9 mouse cellular contexts compared by ENCODE assay signal in the genomic region with DNA sequence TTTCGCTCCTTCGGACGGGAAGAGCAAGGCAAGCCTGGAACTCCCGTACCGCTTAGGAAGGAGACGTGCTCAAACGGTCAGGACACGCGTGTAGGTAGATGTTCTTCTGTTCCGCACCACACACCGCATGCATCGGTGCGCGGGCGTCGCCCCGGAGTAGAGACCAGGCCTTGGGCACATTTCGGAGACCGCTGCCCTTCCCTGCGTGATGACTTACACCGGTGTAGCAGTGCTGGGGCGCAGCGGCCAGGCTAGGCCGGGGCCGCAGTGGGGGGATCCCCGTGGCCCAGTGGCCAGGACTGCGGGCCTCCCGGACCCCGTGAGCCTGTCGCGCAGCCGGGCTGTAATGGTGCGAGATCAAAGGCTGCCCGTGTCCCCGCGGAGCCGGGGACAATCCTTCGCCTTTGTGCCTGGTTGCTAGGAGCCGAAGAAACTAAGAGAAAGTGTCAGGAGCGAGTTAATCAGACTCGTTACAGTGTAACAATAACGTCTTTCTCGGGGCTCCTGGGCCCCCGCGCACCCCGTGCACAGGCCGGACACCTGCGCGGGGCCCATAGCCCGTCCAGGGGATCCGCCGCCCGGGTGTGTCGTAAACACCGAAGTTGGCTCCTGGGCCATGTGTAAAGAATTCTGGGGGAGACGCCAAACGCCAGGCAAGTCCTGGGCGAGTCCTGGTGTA. TPM values are rescaled to one million over a fixed set of nuclear protein-coding genes. Genes with fewer than 3 reads are reported as not detected.
A peak's percentile ranks its signal among the peaks of the same experiment; 100 is the strongest.
DNase-seq lines count a peak whose midpoint lies in the region; ATAC-seq lines count a peak whose summit lies in the region.
"Had no signal": no experiment of that assay in that cellular context is flagged by ENCODE, and none has a peak within 500 bp of the region (broad histone marks: within the 10 kb centered on the region; RNA-seq: fewer than 3 reads in every experiment).

No protein-coding gene starts in this region.

- H3K4me1 ChIP-seq in forebrain, embryonic 10.5 days, result peaks cover 65% of the 10 kb centered on the region
- peaks cover 8% of the 10 kb centered on the region for H3K4me1 ChIP-seq in intestine, embryonic 15.5 days (replicated peaks)
- peaks cover 4% of the 10 kb centered on the region; the same call in 1 of the 2 replicates for H3K4me1 ChIP-seq in liver, embryonic 12.5 days

- H3K9ac ChIP-seq in intestine, embryonic 15.5 days, result no peak overlapping the region; the same call in 1 of the 2 replicates
- no peak overlapping the region for H3K9ac ChIP-seq in liver, embryonic 12.5 days

- H3K27me3 ChIP-seq in forebrain, embryonic 10.5 days (ENCODE audit: poor library complexity, severe bottlenecking), result peaks cover 91% of the 10 kb centered on the region
- H3K27me3 ChIP-seq in intestine, embryonic 15.5 days (replicated peaks), result peaks cover 36% of the 10 kb centered on the region
- H3K27me3 ChIP-seq in liver, embryonic 12.5 days (replicated peaks), result peaks cover 71% of the 10 kb centered on the region

- no peaks in the 10 kb centered on the region for H3K9me3 ChIP-seq in forebrain, embryonic 10.5 days
- H3K9me3 ChIP-seq in intestine, embryonic 15.5 days, result no peaks in the 10 kb centered on the region
- H3K9me3 ChIP-seq in liver, embryonic 12.5 days (replicated peaks), result no peaks in the 10 kb centered on the region

- H3K4me2 ChIP-seq in intestine, embryonic 15.5 days (replicated peaks), result peak overlapping the region; percentile 69
- H3K4me2 ChIP-seq in liver, embryonic 12.5 days, result peak overlapping the region; percentile 63

- H3K4me3 ChIP-seq in forebrain, embryonic 10.5 days, result peak overlapping the region; percentile 60
- H3K4me3 ChIP-seq in intestine, embryonic 15.5 days (replicated peaks), result peak overlapping the region; percentile 30
- H3K4me3 ChIP-seq in liver, embryonic 12.5 days, result peak overlapping the region; percentile 35

- ATAC-seq in intestine, embryonic 15.5 days, result peak; percentile 56
- ATAC-seq in liver, embryonic 12.5 days, result no peak
- no peak for ATAC-seq in CD4-positive, CD25-positive, alpha-beta regulatory T cell, adult 4 months

- peak; percentile 28 for DNase-seq in cerebellum, adult 11 months
- no peak for DNase-seq in cerebellum, adult 9-10 months
- peak; percentile 15 for DNase-seq in adrenal gland, adult 2 months
- peak; percentile 79 for DNase-seq in forebrain, embryonic 10.5 days (ENCODE audit: extremely low spot score, low spot score)
- peak; percentile 36 for DNase-seq in right cerebral cortex, postnatal 25 days

- peak overlapping the region; percentile 93 for H3K27ac ChIP-seq in forebrain, embryonic 10.5 days
- H3K27ac ChIP-seq in intestine, embryonic 15.5 days, result no peak overlapping the region
- H3K27ac ChIP-seq in liver, embryonic 12.5 days, result no peak overlapping the region

- no peaks in the 10 kb centered on the region for H3K36me3 ChIP-seq in forebrain, embryonic 10.5 days (replicated peaks)
- H3K36me3 ChIP-seq in intestine, embryonic 15.5 days, result no peaks in the 10 kb centered on the region
- no peaks in the 10 kb centered on the region for H3K36me3 ChIP-seq in liver, embryonic 12.5 days

- under 1% methylated on average over 58 of the region's 58 CpGs for WGBS in forebrain, embryonic 10.5 days
- 1% methylated on average over 58 of the region's 58 CpGs for WGBS in intestine, embryonic 15.5 days
- WGBS in liver, embryonic 12.5 days (ENCODE audit: insufficient replicate concordance), result 4% methylated on average over 58 of the region's 58 CpGs

RNA-seq across cellular contexts. Expression of gene Gm5089, which starts 44.2 kb away (rescaled TPM):
- not detected for total RNA-seq in adrenal gland, adult 2 months (2021)
- polyA plus RNA-seq in adrenal gland, adult 2 months (2012; rRNA removed), result not detected in 2 replicates
- 1.0 and 1.9 TPM in 2 replicates for polyA plus RNA-seq in forebrain, embryonic 10.5 days (2016; fragmentation: Nextera tagmentation; extraction: Ambion mirVana)
- polyA plus RNA-seq in intestine, embryonic 15.5 days (2015; fragmentation: Nextera tagmentation; extraction: Ambion mirVana), result not detected in 2 replicates
- not detected in 2 replicates for polyA plus RNA-seq in liver, embryonic 12.5 days (2016; fragmentation: Nextera tagmentation; extraction: Ambion mirVana)
- polyA plus RNA-seq in CD4-positive, CD25-positive, alpha-beta regulatory T cell, adult 4 months (2017; shearing (Covaris generic)), result not detected
- polyA plus RNA-seq: C2C12 had no signal

RNA-seq across cellular contexts. Expression of gene Zic5, which starts 58.8 kb away (rescaled TPM):
- not detected for total RNA-seq in adrenal gland, adult 2 months (2021)
- polyA plus RNA-seq in adrenal gland, adult 2 months (2012; rRNA removed), result 0.02 TPM in 1 of 2 replicates, not detected in the other
- polyA plus RNA-seq in forebrain, embryonic 10.5 days (2016; fragmentation: Nextera tagmentation; extraction: Ambion mirVana), result 20.7 and 21.5 TPM in 2 replicates
- polyA plus RNA-seq in intestine, embryonic 15.5 days (2015; fragmentation: Nextera tagmentation; extraction: Ambion mirVana), result 0.16 TPM in 1 of 2 replicates, not detected in the other
- not detected in 2 replicates for polyA plus RNA-seq in liver, embryonic 12.5 days (2016; fragmentation: Nextera tagmentation; extraction: Ambion mirVana)
- not detected for polyA plus RNA-seq in CD4-positive, CD25-positive, alpha-beta regulatory T cell, adult 4 months (2017; shearing (Covaris generic))

Comparison
In these comparisons a context has a peak if more than half of its experiments do, and no peak if none do; other contexts are left out.
1. RNA of gene Zic5, which starts 58.8 kb away (polyA plus RNA-seq): 20.7 to 21.5 TPM in forebrain, embryonic 10.5 days; not detected in CD4-positive, CD25-positive, alpha-beta regulatory T cell, adult 4 months, 0.02 TPM in adrenal gland, adult 2 months, 0.16 TPM in intestine, embryonic 15.5 days and not detected in liver, embryonic 12.5 days; every median in the first group is over 10 times any median in the second.
2. Peak in every context shown above with its lines, with median percentiles within 50 percentile points of each other: H3K4me3 ChIP-seq.